Mouse (Mus musculus): Measurements from ENCODE around the gene Tigd4. TPM values are rescaled to one million over a fixed set of nuclear protein-coding genes. Genes with fewer than 3 reads are reported as not detected.
"Not testable (repeated sequence)": the region's sequence is repeated elsewhere in the genome, so short reads cannot be mapped to it uniquely, and the experiment has no call there.

The Tigd4 gene
- total RNA-seq (2021), result not detected
- long read RNA-seq, experiment 1, result 0 reads
- long read RNA-seq, experiment 2, result 0 reads

- DNase-seq, result no peak
Measured at GRCm38 (mm10) chr3:84593274-84593673, at the start of gene Tigd4. TSS of gene Tigd4 (plus strand) at chr3:84593574.

- DNase-seq, result peak in 1 of 2 experiments; percentile 19
Measured at GRCm38 (mm10) chr3:84547177-84547576, 46.2 kb upstream of the Tigd4 start.

- no peak for DNase-seq
Measured at GRCm38 (mm10) chr3:84555780-84556179, 37.6 kb upstream of the Tigd4 start.

- no peak for DNase-seq
Measured at GRCm38 (mm10) chr3:84558301-84558700, 35.1 kb upstream of the Tigd4 start.

- not testable (repeated sequence) for DNase-seq
Measured at GRCm38 (mm10) chr3:84562911-84563310, 30.5 kb upstream of the Tigd4 start.

GRCm38 (mm10) chr3:84563415-84563814 lies 30.0 kb upstream of the Tigd4 start:
- no peak for DNase-seq

GRCm38 (mm10) chr3:84568540-84568939 lies 24.8 kb upstream of the Tigd4 start:
- DNase-seq, result peak in 1 of 2 experiments; percentile 41

- DNase-seq, result no peak
Measured at GRCm38 (mm10) chr3:84569587-84569986, 23.8 kb upstream of the Tigd4 start.

- DNase-seq, result no peak
Measured at GRCm38 (mm10) chr3:84570501-84570900, 22.9 kb upstream of the Tigd4 start.

- no peak for DNase-seq
Measured at GRCm38 (mm10) chr3:84580716-84581115, 12.7 kb upstream of the Tigd4 start.

GRCm38 (mm10) chr3:84581696-84582022 lies 11.7 kb upstream of the Tigd4 start:
- DNase-seq, result no peak

GRCm38 (mm10) chr3:84582023-84582912 lies 11.1 kb upstream of the Tigd4 start, which contains the start of gene Arfip1:
TSS of gene Arfip1 (minus strand) at chr3:84582625.
- DNase-seq, result peak; percentile 97 to 98

- no peak for DNase-seq
Measured at GRCm38 (mm10) chr3:84582913-84583276, 10.5 kb upstream of the Tigd4 start.

GRCm38 (mm10) chr3:84586736-84587135 lies 6.6 kb upstream of the Tigd4 start:
- DNase-seq, result no peak

GRCm38 (mm10) chr3:84594894-84595676 lies 1.7 kb downstream of the Tigd4 start:
- no peak for DNase-seq

GRCm38 (mm10) chr3:84595677-84596234 lies 2.4 kb downstream of the Tigd4 start:
- no peak for DNase-seq

- DNase-seq, result no peak
Measured at GRCm38 (mm10) chr3:84597996-84598734, 4.8 kb downstream of the Tigd4 start.

GRCm38 (mm10) chr3:84598756-84599155 lies 5.4 kb downstream of the Tigd4 start:
- no peak for DNase-seq

GRCm38 (mm10) chr3:84601870-84602495 lies 8.6 kb downstream of the Tigd4 start:
- no peak for DNase-seq

- no peak for DNase-seq
Measured at GRCm38 (mm10) chr3:84602759-84603158, 9.4 kb downstream of the Tigd4 start.

- no peak for DNase-seq
Measured at GRCm38 (mm10) chr3:84603212-84603611, 9.8 kb downstream of the Tigd4 start.
